Mouse (Mus musculus) stomach, embryonic 15.5 days (tissue): Measurements from ENCODE around the gene Pkn1. TPM values are rescaled to one million over a fixed set of nuclear protein-coding genes. Genes with fewer than 3 reads are reported as not detected.

Experiments
- ATAC-seq: fragments of 200-750 bp; cut with Nextera tagmentation; 2 replicates; pipeline ENCODE4 v1.8.0; 2017; ENCODE audit warnings: low read depth, moderate number of reproducible peaks, moderate TSS enrichment; ENCODE audit not compliant: insufficient read depth, low FRiP score
- H3K27ac ChIP-seq: fragments of 300-500 bp; sonication (generic); 2 replicates; pipeline ENCODE4 v1.5.1; 2015; ENCODE audit warnings: mild to moderate bottlenecking, inconsistent platforms
- H3K27me3 ChIP-seq: fragments of 300-500 bp; sonication (generic); replicated peaks from 2 replicates; pipeline ENCODE4 v1.6.1; 2015; ENCODE audit warnings: inconsistent platforms
- H3K36me3 ChIP-seq: fragments of 300-500 bp; sonication (generic); 2 replicates; pipeline ENCODE4 v1.6.1; 2015; ENCODE audit warnings: inconsistent platforms
- H3K4me1 ChIP-seq: fragments of 300-500 bp; sonication (generic); 2 replicates; pipeline ENCODE4 v1.6.1; 2015; ENCODE audit warnings: inconsistent platforms
- H3K4me2 ChIP-seq: fragments of 300-500 bp; sonication (generic); 2 replicates; pipeline ENCODE4 v1.6.1; 2015; ENCODE audit warnings: mild to moderate bottlenecking, inconsistent platforms
- H3K4me3 ChIP-seq: fragments of 300-500 bp; sonication (generic); replicated peaks from 2 replicates; pipeline ENCODE4 v1.5.1; 2015; ENCODE audit warnings: inconsistent platforms
- H3K9ac ChIP-seq: fragments of 300-500 bp; sonication (generic); 2 replicates; pipeline ENCODE4 v1.6.1; 2015; ENCODE audit warnings: inconsistent platforms
- H3K9me3 ChIP-seq: fragments of 300-500 bp; sonication (generic); 2 replicates; pipeline ENCODE4 v1.6.1; 2016; ENCODE audit warnings: inconsistent platforms
- WGBS: fragments of 180-500 bp; shearing (Covaris S2); methylation state at CpG from one replicate; pipeline ENCODE4 v1.1.7; 2015; 5-methylcytosine and 5-hydroxymethylcytosine counted together
- polyA plus RNA-seq: library from polyadenylated mRNA; unstranded; fragments of >200 nt; fragmentation: Nextera tagmentation; extraction: Ambion mirVana; gene quantifications from 2 replicates; pipeline ENCODE4 v1.2.1, GENCODE M21; 2015

Pkn1 gene
- polyA plus RNA-seq, 1 experiment from 2014 or later = 29.2 TPM

GRCm38 (mm10) chr8:83632083-83632707 is 66.8 kb downstream of the Pkn1 start:
- Histone ChIP-seq H3K27ac (no peak overlapping the region), H3K4me3 (no peak overlapping the region), H3K9ac (no peak overlapping the region), H3K4me1 (no peaks in the 10 kb centered on the region), H3K36me3 (no peaks in the 10 kb centered on the region), H3K4me2 (no peak overlapping the region), H3K27me3 (no peaks in the 10 kb centered on the region), H3K9me3 (no peaks in the 10 kb centered on the region)
- no peak for ATAC-seq
- 77% methylated on average over 7 of the region's 7 CpGs for WGBS

GRCm38 (mm10) chr8:83625676-83626299 is 73.2 kb downstream of the Pkn1 start:
- Histone ChIP-seq H3K4me3 (no peak overlapping the region), H3K9me3 (no peaks in the 10 kb centered on the region), H3K4me2 (no peak overlapping the region), H3K27ac (no peak overlapping the region), H3K4me1 (peaks cover 3% of the 10 kb centered on the region; the same call in 1 of the 2 replicates), H3K27me3 (no peaks in the 10 kb centered on the region), H3K36me3 (no peaks in the 10 kb centered on the region), H3K9ac (no peak overlapping the region)
- ATAC-seq = peak; percentile 30; the same call in 1 of the 2 replicates
- WGBS = 82% methylated on average over 6 of the region's 6 CpGs

- H3K9ac ChIP-seq = no peak overlapping the region
- H3K9me3 ChIP-seq = no peaks in the 10 kb centered on the region
- no peak overlapping the region for H3K4me3 ChIP-seq
- no peaks in the 10 kb centered on the region for H3K27me3 ChIP-seq
- peaks cover 3% of the 10 kb centered on the region; the same call in 1 of the 2 replicates for H3K4me1 ChIP-seq
- no peak overlapping the region for H3K27ac ChIP-seq
- no peak for ATAC-seq
- WGBS = 41% methylated on average over 3 of the region's 3 CpGs
- no peak overlapping the region for H3K4me2 ChIP-seq
- H3K36me3 ChIP-seq = no peaks in the 10 kb centered on the region
Observed at GRCm38 (mm10) chr8:83624739-83625138, 74.2 kb downstream of the Pkn1 start.

- WGBS = 84% methylated on average over 7 of the region's 7 CpGs
Observed at GRCm38 (mm10) chr8:83623549-83623948, 75.4 kb downstream of the Pkn1 start.

GRCm38 (mm10) chr8:83622389-83622989 is 76.5 kb downstream of the Pkn1 start:
- Histone ChIP-seq H3K27ac (no peak overlapping the region), H3K36me3 (no peaks in the 10 kb centered on the region), H3K4me2 (peak overlapping the region; percentile 88), H3K9ac (peak overlapping the region; percentile 26; the same call in 1 of the 2 replicates), H3K4me1 (peaks cover 3% of the 10 kb centered on the region; the same call in 1 of the 2 replicates), H3K9me3 (no peaks in the 10 kb centered on the region), H3K27me3 (no peaks in the 10 kb centered on the region), H3K4me3 (peak overlapping the region; percentile 38)
- 7% methylated on average over 23 of the region's 23 CpGs for WGBS
- ATAC-seq = peak; percentile 85

More at GRCm38 (mm10) chr8:83623549-83623948, 75.4 kb downstream of the Pkn1 start:
- no peak overlapping the region for H3K4me3 ChIP-seq
- no peak overlapping the region for H3K4me2 ChIP-seq
- peaks cover 3% of the 10 kb centered on the region; the same call in 1 of the 2 replicates for H3K4me1 ChIP-seq
- ATAC-seq = no peak
- no peak overlapping the region for H3K9ac ChIP-seq
- no peaks in the 10 kb centered on the region for H3K36me3 ChIP-seq
- no peaks in the 10 kb centered on the region for H3K27me3 ChIP-seq
- no peak overlapping the region for H3K27ac ChIP-seq
- H3K9me3 ChIP-seq = no peaks in the 10 kb centered on the region

- Histone ChIP-seq H3K9me3 (no peaks in the 10 kb centered on the region), H3K27me3 (no peaks in the 10 kb centered on the region), H3K27ac (no peak overlapping the region), H3K4me3 (peak overlapping the region; percentile 38), H3K36me3 (no peaks in the 10 kb centered on the region), H3K9ac (peak overlapping the region; percentile 26; the same call in 1 of the 2 replicates), H3K4me2 (peak overlapping the region; percentile 88), H3K4me1 (peaks cover 3% of the 10 kb centered on the region; the same call in 1 of the 2 replicates)
- no peak for ATAC-seq
- 52% methylated on average over 15 of the region's 15 CpGs for WGBS
Observed at GRCm38 (mm10) chr8:83621691-83622388, 77.1 kb downstream of the Pkn1 start.

GRCm38 (mm10) chr8:83619568-83620285 is 79.3 kb downstream of the Pkn1 start:
- H3K27ac ChIP-seq = peak overlapping the region; percentile 64
- no peaks in the 10 kb centered on the region for H3K27me3 ChIP-seq
- H3K36me3 ChIP-seq = no peaks in the 10 kb centered on the region
- 78% methylated on average over 9 of the region's 9 CpGs for WGBS
- H3K4me2 ChIP-seq = no peak overlapping the region
- H3K4me3 ChIP-seq = no peak overlapping the region
- H3K9me3 ChIP-seq = no peaks in the 10 kb centered on the region
- peak; percentile 29; the same call in 1 of the 2 replicates for ATAC-seq
- H3K4me1 ChIP-seq = peaks cover 3% of the 10 kb centered on the region; the same call in 1 of the 2 replicates
- H3K9ac ChIP-seq = no peak overlapping the region

GRCm38 (mm10) chr8:83618566-83618965 is 80.4 kb downstream of the Pkn1 start:
- Histone ChIP-seq H3K27me3 (no peaks in the 10 kb centered on the region), H3K27ac (no peak overlapping the region), H3K9ac (no peak overlapping the region), H3K4me3 (no peak overlapping the region), H3K9me3 (no peaks in the 10 kb centered on the region), H3K36me3 (0 out of 2 replicates have a peak, but pooled peaks cover 5% of the 10 kb centered on the region), H3K4me2 (no peak overlapping the region), H3K4me1 (peaks cover 3% of the 10 kb centered on the region; the same call in 1 of the 2 replicates)
- WGBS = 89% methylated on average over 2 of the region's 2 CpGs
- ATAC-seq = no peak

- WGBS = 86% methylated on average over 2 of the region's 2 CpGs
- ATAC-seq = no peak
Observed at GRCm38 (mm10) chr8:83617111-83617510, 81.9 kb downstream of the Pkn1 start.

GRCm38 (mm10) chr8:83616625-83617024 is 82.4 kb downstream of the Pkn1 start:
- H3K36me3 ChIP-seq = peaks cover 14% of the 10 kb centered on the region
- H3K9ac ChIP-seq = no peak overlapping the region
- H3K9me3 ChIP-seq = no peaks in the 10 kb centered on the region
- no peaks in the 10 kb centered on the region for H3K27me3 ChIP-seq
- no peak overlapping the region for H3K4me3 ChIP-seq
- H3K4me1 ChIP-seq = no peaks in the 10 kb centered on the region
- H3K4me2 ChIP-seq = no peak overlapping the region
- no peak overlapping the region for H3K27ac ChIP-seq
- no peak for ATAC-seq

More at GRCm38 (mm10) chr8:83617111-83617510, 81.9 kb downstream of the Pkn1 start:
- H3K4me1 ChIP-seq = peaks cover 1% of the 10 kb centered on the region; the same call in 1 of the 2 replicates
- H3K27me3 ChIP-seq = no peaks in the 10 kb centered on the region
- H3K4me3 ChIP-seq = no peak overlapping the region
- H3K27ac ChIP-seq = no peak overlapping the region
- H3K9me3 ChIP-seq = no peaks in the 10 kb centered on the region
- H3K9ac ChIP-seq = no peak overlapping the region
- H3K4me2 ChIP-seq = no peak overlapping the region
- H3K36me3 ChIP-seq = peaks cover 9% of the 10 kb centered on the region; the same call in 1 of the 2 replicates
